Mouse (Mus musculus) liver, embryonic 12.5 days (tissue): ENCODE measurements at regions not wholly inside any gene's neighbourhood (a gene's known extent, or its start where the extent isn't known, plus 50 kb on each side); places are given as distances from the start of the nearest gene placed in this dataset.

Experiments used
- ATAC-seq: fragments of 200-750 bp; cut with Nextera tagmentation; 2 replicates; pipeline ENCODE4 v1.8.0; 2017; ENCODE audit warnings: moderate number of reproducible peaks, mild to moderate bottlenecking, moderate library complexity
- H3K27ac ChIP-seq: fragments of 300-500 bp; sonication (generic); 2 replicates; pipeline ENCODE4 v1.5.1; 2016; ENCODE audit warnings: mild to moderate bottlenecking
- H3K27me3 ChIP-seq: fragments of 300-500 bp; sonication (generic); replicated peaks from 2 replicates; pipeline ENCODE4 v1.6.1; 2016; ENCODE audit warnings: mild to moderate bottlenecking, moderate library complexity
- H3K36me3 ChIP-seq: fragments of 300-500 bp; sonication (generic); 2 replicates; pipeline ENCODE4 v1.6.1; 2016; ENCODE audit warnings: mild to moderate bottlenecking, moderate library complexity
- H3K4me1 ChIP-seq: fragments of 300-500 bp; sonication (generic); 2 replicates; pipeline ENCODE4 v1.6.1; 2016
- H3K4me2 ChIP-seq: fragments of 300-500 bp; sonication (generic); 2 replicates; pipeline ENCODE4 v1.6.1; 2016; ENCODE audit warnings: mild to moderate bottlenecking, moderate library complexity
- H3K4me3 ChIP-seq: fragments of 300-500 bp; sonication (generic); 2 replicates; pipeline ENCODE4 v1.5.1; 2016; ENCODE audit warnings: mild to moderate bottlenecking, moderate library complexity
- H3K9ac ChIP-seq: fragments of 300-500 bp; sonication (generic); 2 replicates; pipeline ENCODE4 v1.6.1; 2016; ENCODE audit warnings: mild to moderate bottlenecking, moderate library complexity
- H3K9me3 ChIP-seq: fragments of 300-500 bp; sonication (generic); replicated peaks from 2 replicates; pipeline ENCODE4 v1.6.1; 2016; ENCODE audit warnings: mild to moderate bottlenecking, moderate library complexity
- WGBS: fragments of 180-500 bp; shearing (Covaris S2); methylation state at CpG from one replicate; pipeline ENCODE4 v1.1.7; 2016; ENCODE audit not compliant: insufficient replicate concordance; 5-methylcytosine and 5-hydroxymethylcytosine counted together

DNA sequence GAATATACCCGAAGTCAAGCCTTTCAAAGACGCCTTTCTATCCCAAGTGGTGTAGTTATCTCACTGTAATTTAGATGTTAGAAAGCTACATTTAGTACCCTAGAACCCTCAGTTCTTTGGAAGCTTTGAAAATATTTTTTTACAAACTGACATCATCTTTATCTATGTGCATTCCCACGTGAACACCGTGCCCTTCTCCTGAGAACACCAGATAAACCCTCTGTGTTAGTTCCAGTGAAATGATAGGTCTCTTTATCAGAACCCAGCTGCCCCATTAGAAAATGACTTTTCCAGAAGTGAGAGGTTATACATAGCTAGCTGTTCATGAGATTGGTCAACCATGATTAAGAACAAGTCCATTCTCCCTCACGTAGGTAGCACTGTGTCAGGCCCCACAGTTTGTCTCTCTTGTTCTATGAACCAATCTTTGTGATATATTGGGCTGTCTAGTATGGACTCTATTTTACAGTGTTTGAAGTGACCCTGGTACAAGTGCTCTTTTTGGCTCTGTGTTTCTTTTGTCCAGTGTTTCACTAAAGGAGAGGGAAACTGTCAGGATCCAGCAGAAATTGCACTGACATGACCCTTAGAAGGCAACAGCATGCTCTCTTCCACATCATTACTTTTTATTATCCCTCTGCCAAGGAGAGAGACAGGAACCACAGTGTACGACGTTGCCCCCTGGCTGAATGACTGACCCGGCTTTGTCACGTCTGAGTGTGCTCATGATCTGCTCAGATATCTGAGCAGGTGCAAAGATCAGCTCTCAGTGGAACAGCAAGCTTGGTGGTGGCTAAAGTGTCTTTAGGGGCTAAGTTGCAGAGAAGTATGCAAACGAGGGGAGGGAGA is 1717.9 kb upstream of the Gm7489 start:
- peak overlapping the region; percentile 81 for H3K27ac ChIP-seq
- no peaks in the 10 kb centered on the region for H3K36me3 ChIP-seq
- H3K27me3 ChIP-seq, result no peaks in the 10 kb centered on the region
- ATAC-seq, result peak; percentile 98
- H3K9me3 ChIP-seq, result no peaks in the 10 kb centered on the region
- WGBS, result 37% methylated on average over 10 of the region's 10 CpGs
- H3K4me1 ChIP-seq, result peaks cover 33% of the 10 kb centered on the region
- H3K9ac ChIP-seq, result no peak overlapping the region
- peak overlapping the region; percentile 43 for H3K4me2 ChIP-seq
- no peak overlapping the region for H3K4me3 ChIP-seq

DNA sequence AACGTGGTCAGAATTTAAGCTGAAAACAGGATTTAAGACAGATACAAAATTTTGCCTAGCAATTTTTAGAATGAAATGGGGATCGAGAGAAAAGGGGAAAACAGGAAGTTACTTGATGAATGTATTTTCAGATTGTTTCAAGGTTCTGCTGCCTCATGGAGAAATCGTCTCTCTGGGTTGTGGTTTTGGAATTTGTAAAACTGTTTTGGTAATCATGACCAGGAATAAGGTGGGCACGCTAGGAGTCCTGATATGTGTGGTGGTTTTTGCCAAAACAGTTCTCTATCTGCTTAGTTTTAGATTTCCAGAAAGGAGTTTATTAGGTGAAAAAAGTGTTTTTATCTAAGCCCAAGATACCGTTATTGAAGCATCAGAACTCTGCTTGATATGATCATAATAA is 1716.9 kb upstream of the Gm7489 start:
- Histone ChIP-seq H3K27me3 (no peaks in the 10 kb centered on the region), H3K27ac (peak overlapping the region; percentile 81; the same call in 1 of the 2 replicates), H3K9ac (no peak overlapping the region), H3K9me3 (no peaks in the 10 kb centered on the region), H3K4me2 (no peak overlapping the region), H3K4me3 (no peak overlapping the region), H3K36me3 (no peaks in the 10 kb centered on the region), H3K4me1 (peaks cover 31% of the 10 kb centered on the region)
- 51% methylated on average over 5 of the region's 5 CpGs for WGBS
- no peak for ATAC-seq

DNA sequence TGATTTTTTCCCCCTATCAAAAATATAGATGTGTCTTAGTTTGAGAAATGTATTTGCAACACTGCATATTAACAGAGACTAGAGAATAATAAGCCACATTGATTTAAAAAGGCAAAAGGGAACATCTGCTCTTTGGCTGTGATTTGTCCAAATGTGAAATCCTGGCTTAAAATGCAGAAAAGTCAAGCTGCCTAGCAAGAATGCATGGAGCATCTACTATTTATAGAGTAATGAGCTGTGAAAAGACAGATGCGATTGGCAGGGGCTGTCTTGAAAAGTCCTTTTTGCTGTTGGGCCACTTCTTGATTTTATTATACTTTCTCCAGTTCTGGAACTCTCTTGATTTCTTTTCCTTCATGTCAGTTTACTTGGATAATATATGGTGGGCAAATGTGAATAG is 1707.8 kb upstream of the Gm7489 start:
- Histone ChIP-seq H3K27ac (no peak overlapping the region), H3K4me2 (no peak overlapping the region), H3K36me3 (no peaks in the 10 kb centered on the region), H3K9me3 (no peaks in the 10 kb centered on the region), H3K4me1 (no peaks in the 10 kb centered on the region), H3K27me3 (no peaks in the 10 kb centered on the region), H3K4me3 (no peak overlapping the region), H3K9ac (no peak overlapping the region)
- no peak for ATAC-seq
- 69% methylated on average over 1 of the region's 1 CpGs for WGBS

DNA sequence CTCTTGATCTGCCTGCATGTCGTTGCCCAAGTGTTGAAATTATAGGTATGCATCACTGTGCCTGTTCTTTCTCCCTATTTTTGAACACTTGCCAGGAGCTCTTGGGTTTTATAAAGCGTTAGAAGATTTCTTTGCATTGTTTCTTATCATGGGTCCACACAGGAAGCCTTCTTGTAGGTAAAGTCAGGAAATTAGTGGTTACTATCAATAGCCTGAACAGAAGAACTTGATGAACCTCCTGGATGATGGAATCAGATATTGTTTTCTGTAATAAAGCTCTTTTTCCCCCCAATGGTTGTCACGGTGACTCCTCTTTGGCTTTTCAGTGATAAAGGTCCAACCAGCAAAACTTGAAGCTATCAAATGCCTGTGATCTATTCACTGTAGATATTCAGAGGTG is 1706.0 kb upstream of the Gm7489 start:
- H3K9ac ChIP-seq, result no peak overlapping the region
- H3K4me3 ChIP-seq, result no peak overlapping the region
- ATAC-seq, result no peak
- H3K9me3 ChIP-seq, result no peaks in the 10 kb centered on the region
- no peak overlapping the region for H3K4me2 ChIP-seq
- H3K27ac ChIP-seq, result no peak overlapping the region
- 53% methylated on average over 3 of the region's 3 CpGs for WGBS
- H3K27me3 ChIP-seq, result 0 out of 2 replicates have a peak, but pooled peaks cover 3% of the 10 kb centered on the region
- no peaks in the 10 kb centered on the region for H3K36me3 ChIP-seq
- H3K4me1 ChIP-seq, result no peaks in the 10 kb centered on the region

DNA sequence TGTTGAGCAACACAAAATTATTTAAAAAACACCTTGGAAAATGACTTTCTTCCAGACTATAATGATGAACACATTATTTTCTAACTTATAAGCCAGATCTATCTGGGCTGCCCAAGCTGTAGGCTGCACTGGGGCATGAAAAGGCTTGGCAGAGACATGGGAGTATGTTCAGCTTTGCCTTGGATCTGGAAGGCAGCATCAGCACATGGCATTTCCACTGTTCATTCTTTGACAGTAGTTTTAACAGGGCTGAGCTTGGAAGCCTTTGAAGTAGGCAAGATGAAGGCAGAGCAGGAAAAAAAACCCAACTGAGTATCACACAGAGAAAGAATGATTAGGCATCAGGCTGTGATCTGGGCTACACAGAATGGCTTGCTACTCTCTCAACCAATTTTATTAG is 1705.3 kb upstream of the Gm7489 start:
- Histone ChIP-seq H3K4me2 (no peak overlapping the region), H3K27ac (no peak overlapping the region), H3K4me3 (no peak overlapping the region), H3K9ac (no peak overlapping the region), H3K27me3 (0 out of 2 replicates have a peak, but pooled peaks cover 3% of the 10 kb centered on the region), H3K4me1 (no peaks in the 10 kb centered on the region), H3K36me3 (no peaks in the 10 kb centered on the region), H3K9me3 (no peaks in the 10 kb centered on the region)
- no peak for ATAC-seq

DNA sequence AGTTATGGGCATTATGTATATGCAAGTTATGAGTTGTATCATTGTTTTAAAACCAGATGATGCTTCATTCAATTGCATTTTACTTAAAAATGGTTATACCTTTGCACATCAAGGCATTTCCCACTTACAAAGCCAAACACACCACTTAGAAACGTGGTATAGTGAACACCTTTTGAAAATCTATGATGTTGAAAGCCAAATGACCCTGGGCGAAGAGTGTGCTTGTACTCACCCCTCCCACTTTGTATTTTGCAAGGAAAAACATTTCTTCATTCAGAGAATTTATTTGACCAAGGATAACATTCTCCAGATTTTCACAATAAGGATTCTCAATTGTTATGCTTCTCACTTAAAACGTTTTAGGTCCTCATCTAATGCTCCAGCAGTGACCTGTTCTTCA is 1693.5 kb upstream of the Gm7489 start:
- Histone ChIP-seq H3K4me1 (no peaks in the 10 kb centered on the region), H3K4me3 (no peak overlapping the region), H3K9ac (no peak overlapping the region), H3K27ac (no peak overlapping the region), H3K36me3 (no peaks in the 10 kb centered on the region), H3K27me3 (no peaks in the 10 kb centered on the region), H3K9me3 (no peaks in the 10 kb centered on the region), H3K4me2 (no peak overlapping the region)
- ATAC-seq, result no peak
- WGBS, result 45% methylated on average over 3 of the region's 3 CpGs

DNA sequence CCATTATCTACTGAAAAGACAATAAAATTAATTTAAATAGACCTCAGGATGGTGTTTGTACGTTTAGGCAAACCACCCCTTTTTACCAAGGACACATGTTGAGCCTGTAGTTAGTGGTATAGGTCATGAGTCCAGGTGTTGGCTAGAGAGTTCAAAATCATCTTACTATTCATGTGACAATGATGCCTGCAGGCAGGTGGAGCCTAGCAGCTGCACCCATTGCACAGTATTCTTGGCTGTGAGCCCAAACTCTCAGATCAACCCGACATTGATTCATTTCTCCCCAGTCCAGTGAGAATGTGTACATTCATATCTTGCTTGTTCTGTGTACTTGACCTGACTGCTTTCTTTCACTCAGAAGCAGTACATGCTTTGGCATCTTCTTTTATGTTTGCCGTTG is 1677.4 kb upstream of the Gm7489 start:
- Histone ChIP-seq H3K4me3 (no peak overlapping the region), H3K27me3 (no peaks in the 10 kb centered on the region), H3K27ac (no peak overlapping the region), H3K9ac (no peak overlapping the region), H3K4me1 (no peaks in the 10 kb centered on the region), H3K36me3 (no peaks in the 10 kb centered on the region), H3K4me2 (no peak overlapping the region), H3K9me3 (no peaks in the 10 kb centered on the region)
- 65% methylated on average over 3 of the region's 3 CpGs for WGBS
- no peak for ATAC-seq

DNA sequence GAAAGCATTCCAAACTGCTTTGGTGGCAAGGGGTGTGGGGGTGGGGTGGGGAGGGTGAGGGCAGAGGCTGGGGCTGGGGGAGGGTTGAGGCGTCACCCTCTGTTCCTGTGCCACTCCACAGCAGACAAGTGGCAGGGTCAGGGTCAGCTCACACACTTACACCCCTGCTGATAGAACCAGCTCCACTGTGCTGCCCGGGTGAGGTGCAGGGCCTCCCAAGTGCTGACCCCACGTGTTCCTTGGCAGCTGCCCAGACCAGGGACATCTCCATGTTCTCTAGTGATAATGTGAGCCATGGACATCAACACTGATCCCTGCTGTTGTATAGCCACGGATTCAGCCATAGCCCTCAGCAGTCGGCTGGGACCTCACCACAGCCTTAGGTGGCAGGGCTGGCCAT is 1652.3 kb upstream of the Gm7489 start:
- no peak overlapping the region for H3K27ac ChIP-seq
- no peaks in the 10 kb centered on the region for H3K36me3 ChIP-seq
- H3K9ac ChIP-seq, result no peak overlapping the region
- H3K27me3 ChIP-seq, result no peaks in the 10 kb centered on the region
- no peak overlapping the region for H3K4me3 ChIP-seq
- no peak for ATAC-seq
- WGBS, result 72% methylated on average over 5 of the region's 5 CpGs
- H3K4me1 ChIP-seq, result no peaks in the 10 kb centered on the region
- H3K4me2 ChIP-seq, result no peak overlapping the region
- H3K9me3 ChIP-seq, result no peaks in the 10 kb centered on the region

DNA sequence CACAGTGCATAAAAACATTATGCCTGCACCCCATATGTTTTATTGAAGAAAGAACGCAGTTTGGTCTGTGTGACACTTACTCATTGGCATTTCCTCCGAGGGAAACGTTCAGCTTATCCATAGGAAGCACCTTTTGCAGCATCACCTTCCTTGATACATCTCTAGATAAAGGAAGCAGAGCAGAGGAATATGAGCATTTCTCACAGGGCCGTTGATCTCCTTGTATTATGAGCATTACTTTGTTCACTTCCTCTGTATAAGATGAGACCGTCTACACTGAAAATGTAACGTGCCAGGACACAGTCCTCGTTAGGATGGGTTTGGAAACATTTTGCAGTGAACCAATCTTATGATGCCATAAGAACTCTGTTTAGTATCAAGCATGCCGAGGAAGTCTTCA is 1648.5 kb upstream of the Gm7489 start:
- H3K36me3 ChIP-seq, result no peaks in the 10 kb centered on the region
- WGBS, result 22% methylated on average over 8 of the region's 8 CpGs
- H3K4me2 ChIP-seq, result no peak overlapping the region
- no peak for ATAC-seq
- H3K27ac ChIP-seq, result no peak overlapping the region
- no peak overlapping the region for H3K9ac ChIP-seq
- no peaks in the 10 kb centered on the region for H3K4me1 ChIP-seq
- H3K9me3 ChIP-seq, result no peaks in the 10 kb centered on the region
- no peak overlapping the region for H3K4me3 ChIP-seq
- H3K27me3 ChIP-seq, result no peaks in the 10 kb centered on the region

DNA sequence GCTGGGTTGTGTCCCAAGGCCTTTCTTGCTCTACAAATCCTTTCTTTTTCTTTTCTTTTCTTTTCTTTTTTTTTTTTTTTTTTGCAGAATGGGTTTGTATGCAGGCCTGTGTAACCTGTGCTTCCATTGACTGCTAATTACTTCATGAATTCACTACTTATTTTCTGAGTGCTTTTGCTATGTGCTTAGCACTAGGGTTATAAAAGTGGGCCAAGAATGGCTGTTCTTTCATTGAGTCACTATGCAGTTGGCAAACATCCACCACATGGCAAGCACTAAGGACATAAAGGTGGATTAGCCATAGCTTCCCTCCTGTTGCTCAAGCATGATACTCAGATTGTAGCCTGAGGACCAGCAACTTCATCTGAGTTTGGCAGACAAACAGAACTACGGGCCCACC is 1641.8 kb upstream of the Gm7489 start:
- H3K4me2 ChIP-seq, result no peak overlapping the region
- H3K4me1 ChIP-seq, result no peaks in the 10 kb centered on the region
- H3K36me3 ChIP-seq, result no peaks in the 10 kb centered on the region
- H3K4me3 ChIP-seq, result no peak overlapping the region
- no peak overlapping the region for H3K27ac ChIP-seq
- 76% methylated on average over 1 of the region's 1 CpGs for WGBS
- ATAC-seq, result no peak
- no peaks in the 10 kb centered on the region for H3K27me3 ChIP-seq
- no peaks in the 10 kb centered on the region for H3K9me3 ChIP-seq
- H3K9ac ChIP-seq, result no peak overlapping the region
